30 mouse cellular contexts compared by ENCODE assay signal in genomic region chr13:96997080-96997479, GRCm38 (mm10). TPM values are rescaled to one million over a fixed set of nuclear protein-coding genes. Genes with fewer than 3 reads are reported as not detected.
DNase-seq lines count a peak whose midpoint lies in the region; ATAC-seq and TF ChIP-seq lines count a peak whose summit lies in the region.
"Had no signal": no experiment of that assay in that cellular context is flagged by ENCODE, and none has a peak within 500 bp of the region (broad histone marks: within the 10 kb centered on the region; RNA-seq: fewer than 3 reads in every experiment).

No protein-coding gene starts in this region.

- ATAC-seq in liver, embryonic 11.5 days (replicated peaks; ENCODE audit: low FRiP score), result 0 out of 2 replicates have a peak, but pooled peaks have one; percentile 43
- ATAC-seq in liver, postnatal 0 days, result no peak
- ATAC-seq in erythroid progenitor cell, adult 5-6 weeks (replicated peaks; ENCODE audit: low FRiP score, poor library complexity, severe bottlenecking), result 0 out of 2 replicates have a peak, but pooled peaks have one; percentile 25
- ATAC-seq in liver, embryonic 15.5 days (ENCODE audit: insufficient read depth), result 0 out of 2 replicates have a peak, but pooled peaks have one; percentile 28
- ATAC-seq in kidney, embryonic 14.5 days (ENCODE audit: low FRiP score, low TSS enrichment), result no peak
- ATAC-seq: activated CD4-positive, CD25-positive, alpha-beta regulatory T cell, adult 4 months; forebrain, embryonic 13.5 days; forebrain, postnatal 0 days; hindbrain, postnatal 0 days had no signal

- H3K4me1 ChIP-seq in liver, embryonic 11.5 days (replicated peaks; ENCODE audit: control insufficient read depth, insufficient read depth, low read length), result 0 out of 2 replicates have a peak, but pooled peaks cover 3% of the 10 kb centered on the region
- H3K4me1 ChIP-seq in liver, postnatal 0 days (ENCODE audit: insufficient read depth), result peaks cover 2% of the 10 kb centered on the region; the same call in 1 of the 2 replicates
- H3K4me1 ChIP-seq in liver, embryonic 15.5 days (replicated peaks), result 0 out of 2 replicates have a peak, but pooled peaks cover 6% of the 10 kb centered on the region
- H3K4me1 ChIP-seq in kidney, embryonic 14.5 days (ENCODE audit: control insufficient read depth, insufficient read depth, low read length), result no peaks in the 10 kb centered on the region
- H3K4me1 ChIP-seq: forebrain, embryonic 13.5 days; heart, embryonic 15.5 days; hindbrain, embryonic 13.5 days had no signal

- no peak for DNase-seq in liver, embryonic 11.5 days (ENCODE audit: low spot score)
- no peak for DNase-seq in liver, postnatal 0 days
- peak; percentile 39 for DNase-seq in ES-CJ7 (ENCODE audit: low read depth, low spot score)
- no peak for DNase-seq in urinary bladder, adult 18-20 months (ENCODE audit: low spot score in 2 of 2)
- DNase-seq in spleen, adult 12 weeks (ENCODE audit: low spot score), result no peak
- DNase-seq: adrenal gland, postnatal 25 days; cerebellum, adult 18-20 months; cerebellum, adult 9-11 months; cerebellum, postnatal 36 days; forebrain, postnatal 0 days; gastrocnemius, adult 2 months; heart, adult 2 months; heart, postnatal 14 days had no signal

- H3K9ac ChIP-seq in liver, embryonic 11.5 days (ENCODE audit: low read depth, low read length), result no peak overlapping the region
- H3K9ac ChIP-seq in liver, postnatal 0 days (replicated peaks), result no peak overlapping the region
- H3K9ac ChIP-seq in liver, embryonic 15.5 days, result no peak overlapping the region
- no peak overlapping the region for H3K9ac ChIP-seq in kidney, embryonic 14.5 days (ENCODE audit: low read depth, low read length)
- H3K9ac ChIP-seq: forebrain, embryonic 13.5 days; forebrain, postnatal 0 days; heart, embryonic 15.5 days; hindbrain, embryonic 13.5 days had no signal

- no peak overlapping the region for H3K27ac ChIP-seq in liver, embryonic 11.5 days (ENCODE audit: low read depth, low read length)
- H3K27ac ChIP-seq in liver, postnatal 0 days (ENCODE audit: low read depth), result no peak overlapping the region
- H3K27ac ChIP-seq in liver, embryonic 15.5 days (replicated peaks), result no peak overlapping the region
- H3K27ac ChIP-seq in kidney, embryonic 14.5 days (ENCODE audit: low read depth, low read length), result no peak overlapping the region
- H3K27ac ChIP-seq: embryonic facial prominence, embryonic 10.5 days; forebrain, embryonic 13.5 days; gastrocnemius, adult 2 months; heart, adult 2 months; heart, embryonic 15.5 days; hindbrain, embryonic 13.5 days; hindbrain, postnatal 0 days had no signal

- no peaks in the 10 kb centered on the region for H3K27me3 ChIP-seq in liver, embryonic 11.5 days (replicated peaks; ENCODE audit: control insufficient read depth, insufficient read depth, low read length)
- no peaks in the 10 kb centered on the region for H3K27me3 ChIP-seq in liver, postnatal 0 days (ENCODE audit: insufficient read depth, low read length)
- H3K27me3 ChIP-seq in liver, embryonic 15.5 days, result no peaks in the 10 kb centered on the region
- no peaks in the 10 kb centered on the region for H3K27me3 ChIP-seq in kidney, embryonic 14.5 days (ENCODE audit: control insufficient read depth, insufficient read depth, low read length)
- H3K27me3 ChIP-seq: forebrain, embryonic 13.5 days; heart, embryonic 15.5 days; hindbrain, embryonic 13.5 days had no signal

- H3K4me3 ChIP-seq in liver, embryonic 11.5 days (ENCODE audit: low read depth, low read length), result no peak overlapping the region
- H3K4me3 ChIP-seq in liver, postnatal 0 days (ENCODE audit: low read depth, low read length), result no peak overlapping the region
- no peak overlapping the region for H3K4me3 ChIP-seq in liver, embryonic 15.5 days (replicated peaks)
- no peak overlapping the region for H3K4me3 ChIP-seq in kidney, embryonic 14.5 days (ENCODE audit: low read length)
- H3K4me3 ChIP-seq: embryonic facial prominence, embryonic 10.5 days; erythroblast, embryonic 14.5 days; forebrain, embryonic 13.5 days; gastrocnemius, adult 2 months; heart, adult 2 months; heart, embryonic 15.5 days; hindbrain, embryonic 13.5 days had no signal

- H3K4me2 ChIP-seq in liver, embryonic 11.5 days, result no peak overlapping the region
- H3K4me2 ChIP-seq in liver, postnatal 0 days (ENCODE audit: low read depth, low read length), result no peak overlapping the region
- no peak overlapping the region for H3K4me2 ChIP-seq in liver, embryonic 15.5 days
- no peak overlapping the region for H3K4me2 ChIP-seq in kidney, embryonic 14.5 days (replicated peaks; ENCODE audit: low read depth, low read length)
- H3K4me2 ChIP-seq: forebrain, embryonic 13.5 days; heart, embryonic 11.5 days; heart, embryonic 15.5 days; hindbrain, embryonic 13.5 days had no signal

- WGBS in liver, embryonic 11.5 days, result 60% methylated on average over 1 of the region's 1 CpGs
- 57% methylated on average over 1 of the region's 1 CpGs for WGBS in liver, postnatal 0 days (ENCODE audit: insufficient replicate concordance)
- 29% methylated on average over 1 of the region's 1 CpGs for WGBS in liver, embryonic 15.5 days (ENCODE audit: insufficient replicate concordance)
- WGBS in kidney, embryonic 14.5 days, result 75% methylated on average over 1 of the region's 1 CpGs

- no peak for TF ChIP-seq EP300 in liver, postnatal 0 days (IDR thresholded peaks at IDR 0.05; ENCODE audit: low read depth)

- no peak for TF ChIP-seq CTCF in liver, postnatal 0 days (IDR thresholded peaks at IDR 0.05; ENCODE audit: low read depth)

- H3K9me3 ChIP-seq in liver, embryonic 11.5 days (ENCODE audit: control insufficient read depth, low read length), result no peaks in the 10 kb centered on the region
- no peaks in the 10 kb centered on the region for H3K9me3 ChIP-seq in liver, postnatal 0 days (ENCODE audit: low read length)
- no peaks in the 10 kb centered on the region for H3K9me3 ChIP-seq in liver, embryonic 15.5 days (replicated peaks)
- no peaks in the 10 kb centered on the region for H3K9me3 ChIP-seq in kidney, embryonic 14.5 days (ENCODE audit: control insufficient read depth, low read length)
- H3K9me3 ChIP-seq: embryonic facial prominence, embryonic 10.5 days; forebrain, embryonic 13.5 days; G1E; heart, embryonic 15.5 days; hindbrain, embryonic 13.5 days had no signal

- no peaks in the 10 kb centered on the region for H3K36me3 ChIP-seq in liver, embryonic 11.5 days (ENCODE audit: control insufficient read depth, insufficient read depth, low read length)
- no peaks in the 10 kb centered on the region for H3K36me3 ChIP-seq in liver, postnatal 0 days (replicated peaks; ENCODE audit: insufficient read depth, low read length)
- H3K36me3 ChIP-seq in liver, embryonic 15.5 days (replicated peaks), result no peaks in the 10 kb centered on the region
- H3K36me3 ChIP-seq in kidney, embryonic 14.5 days (ENCODE audit: control insufficient read depth, insufficient read depth, low read length), result no peaks in the 10 kb centered on the region
- H3K36me3 ChIP-seq: embryonic facial prominence, embryonic 10.5 days; G1E; heart, embryonic 15.5 days; hindbrain, embryonic 13.5 days had no signal

RNA-seq across cellular contexts. Expression of gene 1700029F12Rik, which starts 37.1 kb away (rescaled TPM):
- polyA plus RNA-seq in liver, embryonic 11.5 days (2014; fragmentation: Nextera tagmentation; extraction: Ambion mirVana), result not detected in 2 replicates
- polyA plus RNA-seq in liver, postnatal 0 days (2015; fragmentation: Nextera tagmentation; extraction: Ambion mirVana), result not detected in 2 replicates
- total RNA-seq in erythroid progenitor cell, adult 5-6 weeks (2015; ENCODE audit: low replicate concordance), result not detected in 2 replicates
- not detected in 2 replicates for total RNA-seq in erythroid progenitor cell, adult 5-6 weeks (2017; ENCODE audit: low replicate concordance)
- not detected in 2 replicates for polyA plus RNA-seq in liver, embryonic 15.5 days (2015; fragmentation: Nextera tagmentation; extraction: Ambion mirVana)
- polyA plus RNA-seq in kidney, embryonic 14.5 days (2014; fragmentation: Nextera tagmentation; extraction: Ambion mirVana), result not detected in 2 replicates
- total RNA-seq: adrenal gland, adult 18-20 months; adrenal gland, postnatal 25 days; forebrain, postnatal 0 days; G1E; gastrocnemius, adult 2 months; gastrocnemius, postnatal 4 days; heart, adult 2 months; heart, postnatal 14 days; hematopoietic stem cell, adult 5-6 weeks; hindbrain, postnatal 0 days had no signal
- polyA plus RNA-seq: activated CD4-positive, CD25-positive, alpha-beta regulatory T cell, adult 4 months; embryonic facial prominence, embryonic 10.5 days; embryonic facial prominence, embryonic 14.5 days; erythroblast, embryonic 14.5 days; forebrain, embryonic 13.5 days; forebrain, postnatal 0 days; G1E; heart, embryonic 11.5 days; heart, embryonic 15.5 days; hindbrain, embryonic 13.5 days; hindbrain, postnatal 0 days; intestine, embryonic 14.5 days had no signal

Comparison
In these comparisons a context has a peak if more than half of its experiments do, and no peak if none do; other contexts are left out.
1. ATAC-seq: peak in liver, embryonic 11.5 days (single experiment), erythroid progenitor cell, adult 5-6 weeks (single experiment) and liver, embryonic 15.5 days (single experiment); none in liver, postnatal 0 days (single experiment) and kidney, embryonic 14.5 days (single experiment).